Mouse (Mus musculus): ENCODE measurements around the gene Rec8.
A peak's percentile ranks its signal among the peaks of the same experiment; 100 is the strongest.

Rec8 gene

DNA sequence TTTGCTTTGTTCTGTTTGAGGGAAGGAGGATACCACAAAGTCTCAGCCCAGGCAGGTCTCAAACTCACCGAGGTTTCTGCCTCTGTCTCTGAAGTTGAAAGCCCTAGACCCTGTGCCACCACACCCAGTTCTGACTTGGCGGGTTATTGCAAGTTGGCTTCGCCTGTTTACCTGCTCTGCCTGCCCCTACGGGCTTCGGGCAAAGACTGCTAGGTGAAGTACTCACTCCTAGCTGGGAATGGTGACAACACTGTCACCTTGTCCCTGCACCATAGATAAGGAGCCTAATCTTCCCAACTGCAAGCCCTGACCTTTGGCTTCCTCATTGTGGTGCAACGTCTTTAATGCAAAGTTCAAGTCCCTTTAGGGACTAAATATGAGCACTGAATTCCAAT lies 32.3 kb upstream of the Rec8 start:
- no peaks in the 10 kb centered on the region; the same call in 1 of the 2 replicates for H3K36me3 ChIP-seq (ENCODE audit: control insufficient read depth, insufficient read depth, low read length, poor library complexity, severe bottlenecking)
- DNase-seq (ENCODE audit: low read depth, low spot score) = no peak
- no peaks in the 10 kb centered on the region for H3K27me3 ChIP-seq (ENCODE audit: control insufficient read depth, insufficient read depth, low read length, poor library complexity, severe bottlenecking)

DNA sequence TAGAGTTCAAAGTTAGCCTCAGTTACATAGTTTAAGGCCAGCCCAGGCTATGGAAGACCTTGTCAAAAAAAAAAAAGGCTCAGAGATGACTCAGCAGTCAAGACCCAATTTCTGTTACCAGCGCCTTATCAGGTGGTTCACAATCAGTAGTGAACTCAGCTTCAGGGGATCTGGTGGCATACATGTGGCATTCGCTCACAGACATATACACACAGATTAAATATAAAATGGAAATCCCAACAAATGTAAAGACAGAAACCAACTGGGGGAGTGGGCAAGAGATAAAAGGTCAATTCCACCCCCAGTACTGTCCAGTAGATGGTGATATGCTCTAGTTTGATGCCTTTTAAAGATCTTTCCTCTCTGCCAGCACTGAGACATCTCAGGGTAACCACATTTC lies 31.7 kb upstream of the Rec8 start:
- Histone ChIP-seq H3K36me3 (ENCODE audit: control insufficient read depth, insufficient read depth, low read length, poor library complexity, severe bottlenecking) (no peaks in the 10 kb centered on the region; the same call in 1 of the 2 replicates), H3K27me3 (ENCODE audit: control insufficient read depth, insufficient read depth, low read length, poor library complexity, severe bottlenecking) (no peaks in the 10 kb centered on the region)
- no peak for DNase-seq (ENCODE audit: low read depth, low spot score)

DNA sequence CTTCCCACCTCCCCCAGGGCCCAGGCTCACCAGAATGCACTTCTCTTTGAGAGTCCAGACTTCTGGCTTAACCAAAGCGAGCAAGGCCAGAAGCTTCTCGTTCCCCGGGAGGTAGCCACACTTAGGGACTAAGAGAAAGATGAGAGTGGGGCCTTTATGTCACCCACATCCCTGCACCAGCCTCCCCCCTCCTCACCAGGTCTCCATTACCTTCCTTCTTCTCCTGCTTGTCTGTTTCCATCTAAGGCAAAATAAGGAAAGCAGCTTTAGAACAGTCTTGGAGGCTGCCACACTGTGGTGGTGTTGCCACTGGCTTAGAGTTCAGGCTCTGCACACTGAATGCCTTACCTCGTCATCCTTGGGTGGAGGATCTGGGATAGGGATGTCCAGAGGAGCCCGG lies 28.6 kb upstream of the Rec8 start:
- no peaks in the 10 kb centered on the region for H3K27me3 ChIP-seq (ENCODE audit: control insufficient read depth, insufficient read depth, low read length, poor library complexity, severe bottlenecking)
- no peaks in the 10 kb centered on the region; the same call in 1 of the 2 replicates for H3K36me3 ChIP-seq (ENCODE audit: control insufficient read depth, insufficient read depth, low read length, poor library complexity, severe bottlenecking)
- DNase-seq (ENCODE audit: low read depth, low spot score) = no peak

DNA sequence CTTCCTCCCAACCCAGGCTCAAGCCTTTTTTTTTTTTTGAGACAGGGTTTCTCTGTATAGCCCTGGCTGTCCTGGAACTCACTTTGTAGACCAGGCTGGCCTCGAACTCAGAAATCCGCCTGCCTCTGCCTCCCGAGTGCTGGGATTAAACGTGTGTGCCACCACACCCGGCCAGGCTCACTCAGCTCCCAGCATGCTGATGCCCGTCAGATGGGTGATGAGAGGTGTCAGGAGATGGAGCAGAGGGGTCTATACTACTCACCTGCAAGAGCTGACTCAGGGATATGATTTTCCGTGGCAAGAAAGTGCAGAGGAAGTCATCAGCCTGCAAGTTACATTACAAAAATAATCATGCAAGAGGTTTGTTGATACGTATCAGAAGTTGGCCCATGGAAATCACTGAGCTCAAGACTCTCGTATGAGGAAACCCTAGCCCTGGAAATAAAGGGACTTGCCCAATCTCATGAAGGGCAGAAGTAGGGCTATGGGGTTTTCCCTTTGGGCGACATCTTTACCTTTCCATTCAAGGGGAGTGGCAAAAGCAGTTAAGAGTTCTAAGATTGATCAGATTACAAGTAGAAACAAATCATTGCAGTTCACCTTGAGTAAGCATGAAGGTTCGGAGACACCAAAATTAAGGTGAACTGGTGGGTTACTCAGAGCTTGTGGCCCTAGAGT lies 27.9 kb upstream of the Rec8 start:
- DNase-seq (ENCODE audit: low read depth, low spot score) = peak; percentile 69
- H3K36me3 ChIP-seq (ENCODE audit: control insufficient read depth, insufficient read depth, low read length, poor library complexity, severe bottlenecking) = peaks cover 3% of the 10 kb centered on the region; the same call in 1 of the 2 replicates
- no peaks in the 10 kb centered on the region for H3K27me3 ChIP-seq (ENCODE audit: control insufficient read depth, insufficient read depth, low read length, poor library complexity, severe bottlenecking)

DNA sequence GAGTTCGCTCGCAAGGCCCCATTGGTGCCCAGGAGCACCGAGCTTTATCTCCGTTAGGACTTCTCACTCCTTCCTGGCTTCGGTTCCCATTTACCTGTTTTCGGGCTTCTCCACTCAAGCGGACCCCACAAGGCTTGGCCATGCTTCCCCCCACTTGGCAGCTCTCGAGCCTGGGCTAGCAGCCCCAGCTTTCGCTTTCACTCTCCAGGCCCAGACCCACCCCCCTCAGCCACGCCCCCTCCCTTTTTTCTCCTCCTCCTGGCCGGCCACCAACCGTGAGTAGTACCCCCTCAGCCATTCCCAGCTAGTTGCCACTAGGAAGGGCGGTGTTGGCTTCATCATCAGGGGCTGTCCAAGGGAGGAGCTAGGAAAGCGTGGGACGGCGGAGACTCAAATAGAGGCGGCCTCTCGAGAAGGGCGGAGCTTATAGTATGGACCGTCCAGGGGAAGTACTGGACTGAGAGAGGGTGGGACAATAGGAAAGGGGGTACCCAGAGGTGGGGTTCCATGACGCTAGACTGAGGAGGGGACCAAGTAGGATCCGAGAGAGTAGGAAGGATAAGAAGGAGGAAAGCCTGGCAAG lies 27.0 kb upstream of the Rec8 start, which contains the start of gene Psme2:
TSS of gene Psme2 (minus strand) at position 366 of the 583 bp plus-strand sequence.
- H3K36me3 ChIP-seq (ENCODE audit: control insufficient read depth, insufficient read depth, low read length, poor library complexity, severe bottlenecking) = peaks cover 3% of the 10 kb centered on the region; the same call in 1 of the 2 replicates
- H3K27me3 ChIP-seq (ENCODE audit: control insufficient read depth, insufficient read depth, low read length, poor library complexity, severe bottlenecking) = no peaks in the 10 kb centered on the region
- peak; percentile 92 for DNase-seq (ENCODE audit: low read depth, low spot score)

DNA sequence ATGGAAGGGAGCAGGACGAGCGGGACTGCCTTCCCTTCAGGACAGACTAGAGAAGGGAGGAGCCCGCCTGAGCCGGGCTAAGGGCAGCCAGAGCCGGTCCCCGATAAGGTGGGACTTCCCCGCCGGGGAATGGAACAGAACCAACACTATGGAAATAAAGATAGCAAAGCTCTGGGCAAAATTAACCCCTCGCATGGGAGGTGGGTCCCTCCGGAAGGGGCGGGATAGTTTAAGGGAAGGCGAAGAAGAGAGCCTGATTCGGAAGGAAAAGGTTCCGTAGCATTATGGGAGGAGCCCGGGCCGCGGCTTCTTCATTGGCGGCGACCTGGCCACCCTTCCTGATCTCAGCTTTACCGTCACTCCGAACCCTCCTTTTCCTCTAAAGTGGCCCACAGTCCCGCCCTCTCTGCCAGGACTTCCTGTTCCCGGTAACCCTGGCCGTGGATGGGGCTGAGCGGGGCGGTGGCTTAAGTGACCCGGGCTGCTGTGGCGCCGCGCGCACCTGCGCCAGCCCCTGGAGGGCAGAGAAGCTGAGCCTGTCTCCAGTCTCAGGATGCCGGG lies 26.4 kb upstream of the Rec8 start, which contains the start of gene Rnf31:
TSS of gene Rnf31 (plus strand) at position 378 of the 561 bp plus-strand sequence.
- Histone ChIP-seq H3K36me3 (ENCODE audit: control insufficient read depth, insufficient read depth, low read length, poor library complexity, severe bottlenecking) (peaks cover 5% of the 10 kb centered on the region; the same call in 1 of the 2 replicates), H3K27me3 (ENCODE audit: control insufficient read depth, insufficient read depth, low read length, poor library complexity, severe bottlenecking) (no peaks in the 10 kb centered on the region)
- DNase-seq (ENCODE audit: low read depth, low spot score) = peak; percentile 90

DNA sequence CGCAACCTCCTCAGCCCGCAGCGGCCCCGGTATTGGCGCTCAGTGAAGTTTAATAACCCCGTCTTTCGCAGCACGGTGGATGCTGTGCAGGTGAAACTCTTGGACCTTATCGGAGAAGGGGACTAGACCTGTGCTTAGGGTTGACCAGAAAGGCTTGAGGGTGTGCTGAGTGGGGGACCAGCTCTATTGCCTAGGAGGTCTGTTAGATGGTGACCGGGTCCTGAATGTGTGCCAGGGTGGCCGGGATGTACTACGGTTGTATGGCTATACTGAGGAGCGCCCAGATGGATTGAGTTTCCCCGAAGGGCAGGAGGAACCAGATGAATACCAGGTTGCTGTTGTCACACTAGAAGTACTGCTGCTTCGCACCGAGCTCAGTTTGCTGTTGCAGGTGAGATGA lies 25.6 kb upstream of the Rec8 start:
- Histone ChIP-seq H3K36me3 (ENCODE audit: control insufficient read depth, insufficient read depth, low read length, poor library complexity, severe bottlenecking) (peaks cover 7% of the 10 kb centered on the region), H3K27me3 (ENCODE audit: control insufficient read depth, insufficient read depth, low read length, poor library complexity, severe bottlenecking) (no peaks in the 10 kb centered on the region)
- DNase-seq (ENCODE audit: low read depth, low spot score) = no peak

DNA sequence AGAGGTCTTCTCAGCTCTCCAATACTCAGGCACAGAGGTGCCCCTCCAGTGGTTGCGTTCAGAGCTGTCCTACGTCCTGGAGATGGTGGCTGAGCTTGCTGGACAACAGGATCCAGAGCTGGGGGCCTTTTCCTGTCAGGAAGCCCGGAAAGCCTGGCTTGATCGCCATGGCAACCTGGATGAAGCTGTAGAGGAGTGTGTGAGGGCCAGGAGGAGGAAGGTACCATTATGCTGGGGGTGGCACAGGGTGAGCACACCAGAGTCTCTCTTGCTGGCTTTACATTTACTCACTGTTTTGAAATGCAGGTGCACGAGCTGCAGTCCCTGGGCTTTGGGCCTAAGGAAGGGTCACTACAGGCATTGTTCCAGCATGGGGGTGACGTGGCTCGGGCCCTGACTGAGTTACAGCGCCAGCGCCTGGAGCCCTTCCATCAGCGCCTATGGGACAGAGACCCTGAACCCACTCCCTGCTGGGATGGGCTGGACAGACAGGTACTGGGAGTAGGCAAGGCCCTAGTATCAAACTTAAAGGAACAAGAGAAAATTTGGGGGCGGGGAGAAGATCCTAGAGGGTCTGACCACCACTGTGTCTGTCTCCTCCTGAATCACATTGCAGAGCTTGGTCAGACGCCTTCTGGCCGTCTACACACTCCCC lies 21.7 kb upstream of the Rec8 start:
- DNase-seq (ENCODE audit: low read depth, low spot score) = no peak
- H3K36me3 ChIP-seq (ENCODE audit: control insufficient read depth, insufficient read depth, low read length, poor library complexity, severe bottlenecking) = peaks cover 12% of the 10 kb centered on the region
- H3K27me3 ChIP-seq (ENCODE audit: control insufficient read depth, insufficient read depth, low read length, poor library complexity, severe bottlenecking) = no peaks in the 10 kb centered on the region

DNA sequence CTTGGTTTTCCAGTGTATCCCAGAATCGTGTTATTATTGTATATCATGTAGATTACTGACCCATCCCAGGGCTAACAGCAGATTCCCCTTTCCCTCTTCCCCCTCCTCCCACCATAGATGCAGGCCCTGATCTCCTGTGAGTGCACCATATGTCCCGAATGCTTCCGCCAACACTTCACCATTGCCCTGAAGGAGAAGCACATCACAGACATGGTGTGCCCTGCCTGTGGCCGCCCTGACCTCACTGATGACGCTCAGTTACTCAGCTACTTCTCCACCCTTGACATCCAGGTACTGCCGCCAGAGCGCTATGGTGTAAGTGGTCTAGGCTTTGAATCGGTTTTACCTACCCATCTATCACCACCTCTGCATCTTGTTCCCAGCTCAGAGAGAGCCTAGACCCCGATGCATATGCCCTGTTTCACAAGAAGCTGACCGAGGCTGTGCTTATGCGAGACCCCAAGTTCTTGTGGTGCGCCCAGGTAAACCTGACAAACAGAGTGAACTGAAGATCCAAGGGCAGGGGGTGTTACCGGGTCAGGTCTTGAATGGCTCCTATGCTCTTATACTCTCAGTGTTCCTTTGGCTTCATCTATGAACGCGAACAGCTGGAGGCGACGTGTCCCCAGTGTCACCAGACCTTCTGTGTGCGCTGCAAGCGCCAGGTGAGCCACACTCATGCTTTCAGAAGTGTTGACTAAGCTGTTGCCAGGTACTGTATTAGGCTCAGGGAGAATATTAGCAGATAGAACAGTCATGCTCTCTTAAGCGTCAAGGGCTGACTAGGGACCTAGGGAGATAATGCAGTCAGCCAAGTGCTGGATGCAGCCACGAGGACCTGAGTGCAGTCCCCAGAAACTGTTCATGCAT lies 19.1 kb upstream of the Rec8 start:
- H3K36me3 ChIP-seq (ENCODE audit: control insufficient read depth, insufficient read depth, low read length, poor library complexity, severe bottlenecking) = peaks cover 18% of the 10 kb centered on the region
- no peaks in the 10 kb centered on the region for H3K27me3 ChIP-seq (ENCODE audit: control insufficient read depth, insufficient read depth, low read length, poor library complexity, severe bottlenecking)
- no peak for DNase-seq (ENCODE audit: low read depth, low spot score)

DNA sequence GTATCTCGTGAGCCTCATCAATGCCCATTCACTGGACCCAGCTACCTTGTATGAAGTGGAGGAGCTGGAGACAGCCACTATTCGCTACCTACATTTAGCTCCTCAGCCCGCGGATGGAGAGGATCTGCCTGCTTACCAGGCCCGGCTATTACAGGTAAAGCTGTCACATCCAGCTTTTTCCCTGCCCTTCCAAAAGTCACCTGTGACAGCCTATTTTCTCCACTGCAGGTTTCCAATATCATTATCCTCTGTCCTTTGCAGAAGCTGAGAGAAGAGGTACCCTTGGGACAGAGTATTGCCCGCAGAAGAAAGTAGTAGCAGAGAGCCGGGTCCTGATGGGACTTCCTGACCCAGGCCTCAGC lies 14.6 kb upstream of the Rec8 start, which contains the start of gene Irf9:
TSS of gene Irf9 (plus strand) at position 301 of the 362 bp plus-strand sequence.
- DNase-seq (ENCODE audit: low read depth, low spot score) = no peak
- Histone ChIP-seq H3K36me3 (ENCODE audit: control insufficient read depth, insufficient read depth, low read length, poor library complexity, severe bottlenecking) (peaks cover 20% of the 10 kb centered on the region), H3K27me3 (ENCODE audit: control insufficient read depth, insufficient read depth, low read length, poor library complexity, severe bottlenecking) (no peaks in the 10 kb centered on the region)

DNA sequence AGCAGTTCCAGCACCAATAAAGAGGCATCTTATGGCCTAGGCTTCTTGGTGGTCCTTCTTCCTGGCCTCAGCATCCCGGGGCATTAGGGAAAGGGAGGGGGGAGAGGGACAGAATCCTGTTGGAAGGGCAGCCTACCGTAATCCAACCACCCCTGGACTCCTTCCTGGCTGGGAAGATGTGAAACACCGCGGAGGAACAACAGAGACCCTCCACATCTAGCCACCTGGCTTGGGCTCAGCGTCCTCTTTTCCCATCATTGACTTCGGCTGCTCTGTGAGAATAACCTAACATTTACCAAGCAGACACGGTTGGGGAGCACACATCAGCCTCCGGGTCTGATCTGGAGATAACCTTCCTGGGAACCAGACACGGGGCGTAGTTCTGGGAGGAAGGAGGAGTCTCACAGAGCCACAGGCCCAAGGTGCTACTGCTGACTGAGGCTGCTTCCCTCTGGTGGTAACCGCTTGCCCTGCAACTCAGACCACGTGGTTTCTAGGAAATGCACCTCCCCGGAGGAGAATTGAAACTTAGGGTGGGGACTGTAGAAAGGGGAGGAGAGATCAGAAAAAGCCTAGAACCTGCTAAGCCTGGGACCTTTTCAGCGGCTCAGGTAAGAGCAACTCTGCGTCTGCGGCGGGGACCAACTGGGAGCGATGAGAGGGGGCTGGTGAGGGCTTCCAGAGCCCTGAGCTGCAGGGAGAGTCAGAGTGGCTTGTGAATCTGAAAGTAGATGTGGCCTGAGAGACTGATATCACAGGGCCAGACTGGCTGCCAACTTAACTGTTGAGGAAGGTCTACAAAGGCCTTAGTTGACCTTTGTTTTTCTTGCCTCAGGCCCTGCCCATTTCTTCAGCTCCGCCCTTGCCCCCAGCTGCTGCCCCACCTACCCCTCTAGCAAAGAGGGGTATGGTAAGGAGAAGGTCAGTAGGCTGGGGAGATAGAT lies 13.9 kb upstream of the Rec8 start:
- peaks cover 19% of the 10 kb centered on the region for H3K36me3 ChIP-seq (ENCODE audit: control insufficient read depth, insufficient read depth, low read length, poor library complexity, severe bottlenecking)
- peak; percentile 96 for DNase-seq (ENCODE audit: low read depth, low spot score)
- no peaks in the 10 kb centered on the region for H3K27me3 ChIP-seq (ENCODE audit: control insufficient read depth, insufficient read depth, low read length, poor library complexity, severe bottlenecking)

DNA sequence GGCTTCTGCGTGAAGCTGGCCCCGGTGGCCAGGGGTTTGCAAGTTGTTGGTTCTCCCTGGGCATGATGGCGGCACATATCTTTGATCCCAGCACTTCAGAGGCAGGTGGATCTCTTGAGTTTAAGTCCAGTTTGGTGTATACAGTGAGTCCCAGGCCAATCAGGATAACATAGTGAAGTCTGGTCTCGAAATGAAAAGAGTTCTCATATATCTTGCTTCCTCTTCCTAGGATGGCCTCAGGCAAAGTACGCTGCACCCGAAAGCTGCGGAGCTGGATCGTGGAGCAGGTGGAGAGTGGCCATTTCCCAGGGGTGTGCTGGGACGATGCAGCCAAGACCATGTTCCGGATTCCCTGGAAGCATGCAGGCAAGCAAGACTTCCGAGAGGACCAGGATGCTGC lies 13.0 kb upstream of the Rec8 start:
- no peak for DNase-seq (ENCODE audit: low read depth, low spot score)
- Histone ChIP-seq H3K36me3 (ENCODE audit: control insufficient read depth, insufficient read depth, low read length, poor library complexity, severe bottlenecking) (peaks cover 20% of the 10 kb centered on the region), H3K27me3 (ENCODE audit: control insufficient read depth, insufficient read depth, low read length, poor library complexity, severe bottlenecking) (no peaks in the 10 kb centered on the region)

DNA sequence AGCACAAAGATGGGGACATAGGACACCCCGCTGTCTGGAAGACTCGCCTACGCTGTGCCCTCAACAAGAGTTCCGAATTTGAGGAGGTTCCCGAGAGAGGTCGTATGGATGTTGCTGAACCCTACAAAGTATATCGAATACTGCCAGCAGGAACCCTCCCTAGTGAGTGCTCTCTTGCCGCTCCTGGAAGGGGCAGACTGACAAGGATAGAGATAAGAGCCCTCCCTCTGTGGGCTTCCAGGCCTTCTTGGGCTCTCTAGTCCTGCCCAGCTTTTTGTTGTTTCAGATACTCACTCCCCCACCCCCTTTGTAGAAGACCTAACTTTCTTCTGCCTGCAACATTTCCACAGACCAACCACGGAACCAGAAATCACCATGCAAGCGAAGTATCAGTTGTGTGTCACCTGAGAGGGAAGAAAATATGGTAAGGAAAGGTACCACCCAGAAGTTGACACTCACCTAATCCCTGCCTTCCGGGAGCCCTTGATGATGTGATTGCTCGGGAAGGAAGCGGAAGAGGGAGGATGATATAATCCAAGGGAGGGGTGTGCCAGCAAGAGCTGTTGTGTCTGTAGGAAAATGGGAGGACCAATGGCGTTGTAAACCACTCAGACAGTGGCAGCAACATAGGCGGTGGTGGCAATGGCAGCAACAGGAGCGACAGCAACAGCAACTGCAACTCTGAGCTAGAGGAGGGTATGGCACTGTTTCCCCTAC lies 11.9 kb upstream of the Rec8 start:
- DNase-seq (ENCODE audit: low read depth, low spot score) = no peak
- H3K27me3 ChIP-seq (ENCODE audit: control insufficient read depth, insufficient read depth, low read length, poor library complexity, severe bottlenecking) = no peaks in the 10 kb centered on the region
- H3K36me3 ChIP-seq (ENCODE audit: control insufficient read depth, insufficient read depth, low read length, poor library complexity, severe bottlenecking) = peaks cover 20% of the 10 kb centered on the region
